Mouse (Mus musculus): ENCODE results near the gene A730061H03Rik. TPM values are rescaled to one million over a fixed set of nuclear protein-coding genes. Genes with fewer than 3 reads are reported as not detected.

A730061H03Rik gene
- not detected in 2 replicates for polyA plus RNA-seq (2016; fragmentation: Nextera tagmentation; extraction: Ambion mirVana)

GRCm38 (mm10) chr14:55560202-55561073 lies at the start of gene A730061H03Rik:
A730061H03Rik (minus strand) TSS chr14:55560406.
- Histone ChIP-seq H3K4me1 (peaks cover 18% of the 10 kb centered on the region), H3K4me3 (peak within 1 kb of the TSS; percentile 67), H3K27ac (peak within 1 kb of the TSS; percentile 95), H3K4me2 (replicated peaks) (peak within 1 kb of the TSS; percentile 70), H3K9ac (peak within 1 kb of the TSS; percentile 80), H3K9me3 (no peaks in the 10 kb centered on the region), H3K36me3 (peaks cover 23% of the 10 kb centered on the region), H3K27me3 (no peaks in the 10 kb centered on the region)
- ATAC-seq (ENCODE audit: insufficient number of reproducible peaks, insufficient read depth, low FRiP score, low TSS enrichment), result peak; percentile 94
- WGBS, result under 1% methylated on average over 51 of the region's 51 CpGs

- no peaks in the 10 kb centered on the region for H3K9me3 ChIP-seq
- no peak overlapping the region for H3K4me2 ChIP-seq (replicated peaks)
- peaks cover 39% of the 10 kb centered on the region for H3K36me3 ChIP-seq
- peaks cover 10% of the 10 kb centered on the region; the same call in 1 of the 2 replicates for H3K4me1 ChIP-seq
- H3K27ac ChIP-seq, result no peak overlapping the region
- 97% methylated on average over 6 of the region's 6 CpGs for WGBS
- no peak for ATAC-seq (ENCODE audit: insufficient number of reproducible peaks, insufficient read depth, low FRiP score, low TSS enrichment)
- H3K27me3 ChIP-seq, result no peaks in the 10 kb centered on the region
- H3K4me3 ChIP-seq, result no peak overlapping the region
- H3K9ac ChIP-seq, result no peak overlapping the region
Measured at GRCm38 (mm10) chr14:55608339-55608738, 48.1 kb upstream of the A730061H03Rik start.

GRCm38 (mm10) chr14:55605743-55606459 lies 45.7 kb upstream of the A730061H03Rik start:
- no peak overlapping the region for H3K9ac ChIP-seq
- peaks cover 63% of the 10 kb centered on the region for H3K36me3 ChIP-seq

GRCm38 (mm10) chr14:55604823-55605222 lies 44.6 kb upstream of the A730061H03Rik start:
- 86% methylated on average over 11 of the region's 11 CpGs for WGBS
- H3K4me2 ChIP-seq (replicated peaks), result no peak overlapping the region; the same call in 1 of the 2 replicates
- H3K9ac ChIP-seq, result no peak overlapping the region
- no peaks in the 10 kb centered on the region for H3K27me3 ChIP-seq
- H3K9me3 ChIP-seq, result no peaks in the 10 kb centered on the region
- no peak for ATAC-seq (ENCODE audit: insufficient number of reproducible peaks, insufficient read depth, low FRiP score, low TSS enrichment)
- H3K27ac ChIP-seq, result no peak overlapping the region
- H3K4me1 ChIP-seq, result peaks cover 11% of the 10 kb centered on the region; the same call in 1 of the 2 replicates
- peaks cover 74% of the 10 kb centered on the region for H3K36me3 ChIP-seq
- H3K4me3 ChIP-seq, result no peak overlapping the region

More at GRCm38 (mm10) chr14:55605743-55606459, 45.7 kb upstream of the A730061H03Rik start:
- Histone ChIP-seq H3K9me3 (no peaks in the 10 kb centered on the region), H3K4me2 (replicated peaks) (no peak overlapping the region), H3K27me3 (no peaks in the 10 kb centered on the region), H3K27ac (no peak overlapping the region), H3K4me1 (peaks cover 11% of the 10 kb centered on the region; the same call in 1 of the 2 replicates), H3K4me3 (no peak overlapping the region)
- ATAC-seq (ENCODE audit: insufficient number of reproducible peaks, insufficient read depth, low FRiP score, low TSS enrichment), result no peak
- 90% methylated on average over 16 of the region's 16 CpGs for WGBS

DNA sequence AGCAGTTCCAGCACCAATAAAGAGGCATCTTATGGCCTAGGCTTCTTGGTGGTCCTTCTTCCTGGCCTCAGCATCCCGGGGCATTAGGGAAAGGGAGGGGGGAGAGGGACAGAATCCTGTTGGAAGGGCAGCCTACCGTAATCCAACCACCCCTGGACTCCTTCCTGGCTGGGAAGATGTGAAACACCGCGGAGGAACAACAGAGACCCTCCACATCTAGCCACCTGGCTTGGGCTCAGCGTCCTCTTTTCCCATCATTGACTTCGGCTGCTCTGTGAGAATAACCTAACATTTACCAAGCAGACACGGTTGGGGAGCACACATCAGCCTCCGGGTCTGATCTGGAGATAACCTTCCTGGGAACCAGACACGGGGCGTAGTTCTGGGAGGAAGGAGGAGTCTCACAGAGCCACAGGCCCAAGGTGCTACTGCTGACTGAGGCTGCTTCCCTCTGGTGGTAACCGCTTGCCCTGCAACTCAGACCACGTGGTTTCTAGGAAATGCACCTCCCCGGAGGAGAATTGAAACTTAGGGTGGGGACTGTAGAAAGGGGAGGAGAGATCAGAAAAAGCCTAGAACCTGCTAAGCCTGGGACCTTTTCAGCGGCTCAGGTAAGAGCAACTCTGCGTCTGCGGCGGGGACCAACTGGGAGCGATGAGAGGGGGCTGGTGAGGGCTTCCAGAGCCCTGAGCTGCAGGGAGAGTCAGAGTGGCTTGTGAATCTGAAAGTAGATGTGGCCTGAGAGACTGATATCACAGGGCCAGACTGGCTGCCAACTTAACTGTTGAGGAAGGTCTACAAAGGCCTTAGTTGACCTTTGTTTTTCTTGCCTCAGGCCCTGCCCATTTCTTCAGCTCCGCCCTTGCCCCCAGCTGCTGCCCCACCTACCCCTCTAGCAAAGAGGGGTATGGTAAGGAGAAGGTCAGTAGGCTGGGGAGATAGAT lies 43.7 kb upstream of the A730061H03Rik start:
- Histone ChIP-seq H3K4me3 (peak overlapping the region; percentile 30), H3K27me3 (no peaks in the 10 kb centered on the region), H3K4me1 (peaks cover 11% of the 10 kb centered on the region; the same call in 1 of the 2 replicates), H3K4me2 (replicated peaks) (peak overlapping the region; percentile 50), H3K27ac (peak overlapping the region; percentile 70), H3K9me3 (no peaks in the 10 kb centered on the region), H3K36me3 (peaks cover 75% of the 10 kb centered on the region), H3K9ac (peak overlapping the region; percentile 17; the same call in 1 of the 2 replicates)
- peak; percentile 80 for ATAC-seq (ENCODE audit: insufficient number of reproducible peaks, insufficient read depth, low FRiP score, low TSS enrichment)
- WGBS, result 13% methylated on average over 19 of the region's 19 CpGs

GRCm38 (mm10) chr14:55603271-55603632 lies 43.0 kb upstream of the A730061H03Rik start, which contains the start of gene Irf9:
Irf9 (plus strand) TSS chr14:55603571.
- Histone ChIP-seq H3K4me3 (peak within 1 kb of the TSS; percentile 30), H3K9me3 (no peaks in the 10 kb centered on the region), H3K27me3 (no peaks in the 10 kb centered on the region), H3K9ac (peak within 1 kb of the TSS; percentile 17; the same call in 1 of the 2 replicates), H3K4me2 (replicated peaks) (peak within 1 kb of the TSS; percentile 50), H3K27ac (peak within 1 kb of the TSS; percentile 70), H3K4me1 (peaks cover 11% of the 10 kb centered on the region; the same call in 1 of the 2 replicates), H3K36me3 (peaks cover 75% of the 10 kb centered on the region)
- ATAC-seq (ENCODE audit: insufficient number of reproducible peaks, insufficient read depth, low FRiP score, low TSS enrichment), result no peak
- WGBS, result 82% methylated on average over 7 of the region's 7 CpGs

- H3K4me2 ChIP-seq (replicated peaks), result no peak overlapping the region
- no peak overlapping the region for H3K27ac ChIP-seq
- H3K4me3 ChIP-seq, result no peak overlapping the region
- H3K9ac ChIP-seq, result no peak overlapping the region
- H3K36me3 ChIP-seq, result peaks cover 87% of the 10 kb centered on the region
- ATAC-seq (ENCODE audit: insufficient number of reproducible peaks, insufficient read depth, low FRiP score, low TSS enrichment), result no peak
- H3K9me3 ChIP-seq, result no peaks in the 10 kb centered on the region
- 94% methylated on average over 21 of the region's 21 CpGs for WGBS
- H3K27me3 ChIP-seq, result no peaks in the 10 kb centered on the region
- H3K4me1 ChIP-seq, result peaks cover 5% of the 10 kb centered on the region; the same call in 1 of the 2 replicates
Measured at GRCm38 (mm10) chr14:55598521-55599390, 38.5 kb upstream of the A730061H03Rik start.

DNA sequence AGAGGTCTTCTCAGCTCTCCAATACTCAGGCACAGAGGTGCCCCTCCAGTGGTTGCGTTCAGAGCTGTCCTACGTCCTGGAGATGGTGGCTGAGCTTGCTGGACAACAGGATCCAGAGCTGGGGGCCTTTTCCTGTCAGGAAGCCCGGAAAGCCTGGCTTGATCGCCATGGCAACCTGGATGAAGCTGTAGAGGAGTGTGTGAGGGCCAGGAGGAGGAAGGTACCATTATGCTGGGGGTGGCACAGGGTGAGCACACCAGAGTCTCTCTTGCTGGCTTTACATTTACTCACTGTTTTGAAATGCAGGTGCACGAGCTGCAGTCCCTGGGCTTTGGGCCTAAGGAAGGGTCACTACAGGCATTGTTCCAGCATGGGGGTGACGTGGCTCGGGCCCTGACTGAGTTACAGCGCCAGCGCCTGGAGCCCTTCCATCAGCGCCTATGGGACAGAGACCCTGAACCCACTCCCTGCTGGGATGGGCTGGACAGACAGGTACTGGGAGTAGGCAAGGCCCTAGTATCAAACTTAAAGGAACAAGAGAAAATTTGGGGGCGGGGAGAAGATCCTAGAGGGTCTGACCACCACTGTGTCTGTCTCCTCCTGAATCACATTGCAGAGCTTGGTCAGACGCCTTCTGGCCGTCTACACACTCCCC lies 36.0 kb upstream of the A730061H03Rik start:
- H3K27me3 ChIP-seq, result no peaks in the 10 kb centered on the region
- no peak for ATAC-seq (ENCODE audit: insufficient number of reproducible peaks, insufficient read depth, low FRiP score, low TSS enrichment)
- H3K9ac ChIP-seq, result 0 out of 2 replicates have a peak overlapping the region, but pooled peaks have one; percentile 24
- H3K9me3 ChIP-seq, result no peaks in the 10 kb centered on the region
- H3K4me2 ChIP-seq (replicated peaks), result no peak overlapping the region
- 82% methylated on average over 13 of the region's 13 CpGs for WGBS
- H3K27ac ChIP-seq, result no peak overlapping the region
- peaks cover 14% of the 10 kb centered on the region for H3K4me1 ChIP-seq
- H3K36me3 ChIP-seq, result peaks cover 66% of the 10 kb centered on the region
- no peak overlapping the region for H3K4me3 ChIP-seq

DNA sequence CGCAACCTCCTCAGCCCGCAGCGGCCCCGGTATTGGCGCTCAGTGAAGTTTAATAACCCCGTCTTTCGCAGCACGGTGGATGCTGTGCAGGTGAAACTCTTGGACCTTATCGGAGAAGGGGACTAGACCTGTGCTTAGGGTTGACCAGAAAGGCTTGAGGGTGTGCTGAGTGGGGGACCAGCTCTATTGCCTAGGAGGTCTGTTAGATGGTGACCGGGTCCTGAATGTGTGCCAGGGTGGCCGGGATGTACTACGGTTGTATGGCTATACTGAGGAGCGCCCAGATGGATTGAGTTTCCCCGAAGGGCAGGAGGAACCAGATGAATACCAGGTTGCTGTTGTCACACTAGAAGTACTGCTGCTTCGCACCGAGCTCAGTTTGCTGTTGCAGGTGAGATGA lies 32.0 kb upstream of the A730061H03Rik start:
- H3K4me3 ChIP-seq, result peak overlapping the region; percentile 71
- peak overlapping the region; percentile 88 for H3K4me2 ChIP-seq (replicated peaks)
- peaks cover 35% of the 10 kb centered on the region for H3K36me3 ChIP-seq
- no peaks in the 10 kb centered on the region for H3K9me3 ChIP-seq
- peaks cover 23% of the 10 kb centered on the region for H3K4me1 ChIP-seq
- WGBS, result 3% methylated on average over 16 of the region's 16 CpGs
- no peaks in the 10 kb centered on the region for H3K27me3 ChIP-seq
- H3K27ac ChIP-seq, result peak overlapping the region; percentile 97; the same call in 1 of the 2 replicates
- no peak for ATAC-seq (ENCODE audit: insufficient number of reproducible peaks, insufficient read depth, low FRiP score, low TSS enrichment)
- H3K9ac ChIP-seq, result peak overlapping the region; percentile 77

All from embryonic facial prominence, embryonic 12.5 days (tissue).